Mouse (Mus musculus): Measurements from ENCODE around the gene Csde1.
A peak's percentile ranks its signal among the peaks of the same experiment; 100 is the strongest.

Gene Csde1

GRCm38 (mm10) chr3:103020249-103020942 lies at the start of gene Csde1:
Gene Csde1 (plus strand): TSS chr3:103020426.
- peak; percentile 98 for DNase-seq

- DNase-seq, result no peak
Observed at GRCm38 (mm10) chr3:102970508-102970907, 49.7 kb upstream of the Csde1 start.

GRCm38 (mm10) chr3:102976906-102977305 lies 43.3 kb upstream of the Csde1 start:
- DNase-seq, result no peak

GRCm38 (mm10) chr3:102979550-102980348 lies 40.5 kb upstream of the Csde1 start:
- DNase-seq, result no peak

- DNase-seq, result no peak
Observed at GRCm38 (mm10) chr3:102980349-102980736, 39.9 kb upstream of the Csde1 start.

- no peak for DNase-seq
Observed at GRCm38 (mm10) chr3:102991041-102991440, 29.2 kb upstream of the Csde1 start.

- no peak for DNase-seq
Observed at GRCm38 (mm10) chr3:102992936-102993335, 27.3 kb upstream of the Csde1 start.

- no peak for DNase-seq
Observed at GRCm38 (mm10) chr3:102995233-102995604, 25.0 kb upstream of the Csde1 start.

GRCm38 (mm10) chr3:102995605-102996321 lies 24.5 kb upstream of the Csde1 start, which contains the start of gene Sike1:
Gene Sike1 (plus strand): TSS chr3:102995708.
- peak; percentile 96 for DNase-seq

GRCm38 (mm10) chr3:102997036-102997435 lies 23.2 kb upstream of the Csde1 start:
- DNase-seq, result no peak

- DNase-seq, result no peak
Observed at GRCm38 (mm10) chr3:102997591-102997990, 22.6 kb upstream of the Csde1 start.

GRCm38 (mm10) chr3:103001595-103001994 lies 18.6 kb upstream of the Csde1 start:
- no peak for DNase-seq

GRCm38 (mm10) chr3:103017350-103017749 lies 2.9 kb upstream of the Csde1 start:
- DNase-seq, result no peak

GRCm38 (mm10) chr3:103019462-103019861 lies 764 bp upstream of the Csde1 start:
- no peak for DNase-seq

- DNase-seq, result peak; percentile 92
Observed at GRCm38 (mm10) chr3:103020943-103021638, 865 bp downstream of the Csde1 start.

GRCm38 (mm10) chr3:103026174-103026573 lies 5.9 kb downstream of the Csde1 start:
- DNase-seq, result no peak

GRCm38 (mm10) chr3:103040285-103040684 lies 20.1 kb downstream of the Csde1 start:
- DNase-seq, result no peak

GRCm38 (mm10) chr3:103040861-103041379 lies 20.7 kb downstream of the Csde1 start:
- no peak for DNase-seq

GRCm38 (mm10) chr3:103056016-103056595 lies 35.9 kb downstream of the Csde1 start:
- no peak for DNase-seq

- no peak for DNase-seq
Observed at GRCm38 (mm10) chr3:103057752-103058151, 37.5 kb downstream of the Csde1 start.

GRCm38 (mm10) chr3:103058207-103059157 lies 38.3 kb downstream of the Csde1 start, which contains the start of gene Nras:
Gene Nras (plus strand): TSS chr3:103058285.
- DNase-seq, result peak; percentile 96

Data from kidney, postnatal 14 days (tissue).